Mouse (Mus musculus): ENCODE data around the gene Tomt. TPM values are rescaled to one million over a fixed set of nuclear protein-coding genes. Genes with fewer than 3 reads are reported as not detected.

The Tomt gene
- polyA plus RNA-seq (2014; fragmentation: Illumina TruSeq; extraction: RNeasy Lipid Tissue Mini Kit (QIAGEN cat#74804); ENCODE audit: low read depth, low replicate concordance) = not detected

DNA sequence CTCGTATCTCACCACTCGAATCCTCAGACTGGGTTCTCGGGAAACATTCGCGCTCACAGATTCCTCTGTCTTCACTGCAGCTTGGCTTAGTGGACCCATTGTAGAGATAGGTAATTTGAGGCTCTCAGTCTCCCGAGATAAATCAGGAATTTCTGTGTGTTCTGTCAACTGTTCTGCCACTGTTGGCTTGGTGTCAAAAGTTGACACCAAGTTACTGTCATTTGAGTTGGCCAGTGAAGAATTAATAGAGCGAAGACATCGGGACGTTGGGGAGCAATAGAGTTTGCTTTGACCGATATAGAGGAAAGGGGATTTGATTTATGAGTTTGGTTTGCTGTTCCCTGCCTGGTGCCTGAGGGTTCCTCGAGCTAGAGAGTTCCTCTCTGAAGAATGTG is at the start of gene Tomt:
Gene Tomt, minus strand, starts transcription at position 73 of the 395 bp plus-strand sequence.

DNA sequence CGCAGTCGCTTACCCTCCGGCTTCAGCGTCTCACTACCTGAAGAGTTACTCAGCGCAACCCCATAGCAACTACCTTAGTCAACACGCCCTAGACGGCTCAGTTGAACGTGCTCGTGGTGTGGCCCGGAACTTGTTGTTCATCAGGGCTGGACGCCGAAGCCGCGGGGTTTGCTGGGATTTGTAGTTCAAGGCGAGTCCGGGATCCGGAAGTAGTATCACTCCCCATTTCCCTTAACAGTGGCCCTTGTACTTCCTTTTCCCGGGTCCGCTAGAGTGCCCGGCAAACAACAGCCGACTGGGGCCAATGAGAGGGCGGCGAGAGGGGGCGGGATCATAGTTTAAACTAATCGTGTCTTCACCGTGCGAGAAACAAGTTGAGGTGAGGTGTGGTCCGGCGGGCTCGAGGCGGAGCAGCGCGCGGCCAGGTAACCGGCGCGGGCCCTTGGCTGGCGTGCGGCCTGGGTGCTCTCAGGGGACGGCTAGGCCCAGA is 27.6 kb upstream of the Tomt start, which contains the start of the genes Lrrc51 and Numa1:
Gene Lrrc51, minus strand, starts transcription at position 145 of the 490 bp plus-strand sequence.
Gene Numa1, plus strand, starts transcription at position 361 of the 490 bp plus-strand sequence.

DNA sequence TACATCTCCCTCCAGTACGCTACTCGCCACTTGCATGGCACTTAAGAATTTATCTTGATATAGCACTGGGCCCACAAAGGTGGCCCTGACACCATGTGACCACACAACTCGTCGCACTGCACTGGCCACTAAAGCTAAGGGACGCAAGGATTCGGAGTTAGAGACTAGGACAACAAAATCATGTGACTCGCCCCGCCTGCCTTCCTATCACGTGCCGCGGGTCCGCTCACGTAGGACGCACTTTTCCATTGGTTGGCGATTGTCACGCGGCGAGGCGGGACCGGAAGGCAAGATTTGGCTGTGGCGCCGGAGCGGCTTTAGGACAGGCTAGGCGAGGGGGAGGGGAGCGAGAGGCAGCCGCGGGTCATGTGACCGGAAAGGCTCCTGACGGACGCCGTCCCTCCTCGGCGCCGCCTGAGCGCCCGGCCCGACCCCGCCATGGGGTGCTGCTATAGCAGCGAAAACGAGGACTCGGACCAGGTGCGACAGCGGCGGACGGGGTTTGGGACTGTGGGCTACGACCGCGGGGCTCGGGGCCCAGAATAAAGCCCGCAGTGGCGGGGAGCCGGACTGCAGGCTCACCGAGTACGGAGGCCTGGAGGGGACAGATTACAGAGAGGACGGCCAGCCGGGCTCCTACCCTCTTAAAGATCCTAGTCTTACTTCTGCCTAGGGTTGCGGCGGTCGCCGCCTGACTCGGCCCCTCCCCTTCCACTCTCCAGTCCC is 435 bp downstream of the Tomt start, which contains the start of gene Lamtor1:
Gene Lamtor1, plus strand, starts transcription at position 344 of the 726 bp plus-strand sequence.

DNA sequence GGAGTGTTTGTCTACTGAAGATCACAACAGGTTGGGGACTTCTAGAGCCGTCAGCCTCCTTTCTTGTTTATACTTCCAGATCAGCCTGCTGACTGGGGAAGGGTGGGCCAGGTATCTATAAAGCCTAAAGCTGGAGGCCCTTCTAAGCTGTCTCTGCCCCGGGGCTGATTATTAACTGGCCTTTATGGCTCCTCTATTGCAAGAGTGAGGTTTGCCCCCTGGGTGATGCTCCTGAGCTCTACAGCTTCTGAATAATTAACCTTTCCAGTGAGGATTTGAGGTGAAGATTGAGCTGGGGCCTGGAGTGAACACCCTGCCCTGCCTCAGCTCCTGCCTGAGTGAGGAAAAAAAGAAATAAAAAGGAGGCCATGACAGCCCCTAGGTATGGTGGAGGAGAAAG is 35.5 kb downstream of the Tomt start, which contains the start of gene Folr1:
Gene Folr1, minus strand, starts transcription at position 160 of the 400 bp plus-strand sequence.

DNA sequence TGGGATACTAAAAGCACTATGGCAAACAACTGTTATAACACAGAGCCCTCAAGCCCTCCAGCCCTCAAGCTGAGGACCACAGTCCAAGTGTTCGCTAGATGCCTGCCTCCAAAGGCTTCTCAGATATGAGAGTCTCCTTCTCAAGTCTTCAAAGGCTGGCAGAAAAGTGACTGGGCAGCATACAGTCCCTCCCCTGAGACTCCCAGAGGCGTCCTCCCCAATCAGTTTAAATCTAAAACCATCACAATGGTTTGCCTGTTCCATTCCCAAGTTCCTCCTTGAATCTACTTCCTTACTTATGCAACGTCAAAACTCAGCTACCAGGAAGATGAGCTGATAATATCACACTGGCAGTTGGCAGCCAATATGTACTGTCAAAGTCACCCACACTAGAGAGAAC is 42.7 kb downstream of the Tomt start, which contains the start of gene Anapc15:
Gene Anapc15, plus strand, starts transcription at position 301 of the 400 bp plus-strand sequence.

DNA sequence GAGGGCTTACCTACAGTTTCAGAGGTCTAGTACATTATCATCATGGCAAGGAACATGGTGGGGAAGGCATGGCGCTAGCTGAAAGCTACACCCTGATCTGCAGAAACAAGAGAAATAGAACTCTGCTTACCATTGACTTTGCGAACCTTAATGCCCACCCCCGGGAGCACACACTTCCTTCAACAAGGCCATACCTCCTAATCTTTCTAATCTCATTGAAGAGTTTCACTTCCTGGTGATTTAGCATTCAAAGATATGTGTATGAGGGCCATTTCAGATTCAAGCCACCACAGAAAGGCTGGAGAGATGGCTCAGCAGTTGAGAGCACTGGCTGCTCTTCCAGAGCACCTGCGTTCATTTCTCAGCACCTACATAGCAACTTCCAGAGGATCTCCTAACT is 49.1 kb downstream of the Tomt start, which contains the start of gene Folr2:
Gene Folr2, minus strand, starts transcription at position 101 of the 400 bp plus-strand sequence.

Other genes with a start within 250 kb of the Tomt start
- 9.3 TPM for gene Clpb, start 242.7 kb downstream of the Tomt start, polyA plus RNA-seq (2014; fragmentation: Illumina TruSeq; extraction: RNeasy Lipid Tissue Mini Kit (QIAGEN cat#74804); ENCODE audit: low read depth, low replicate concordance)
- not detected for gene Phox2a, start 88.0 kb downstream of the Tomt start, polyA plus RNA-seq (2014; fragmentation: Illumina TruSeq; extraction: RNeasy Lipid Tissue Mini Kit (QIAGEN cat#74804); ENCODE audit: low read depth, low replicate concordance)
- gene Inppl1, start 68.1 kb downstream of the Tomt start, polyA plus RNA-seq (2014; fragmentation: Illumina TruSeq; extraction: RNeasy Lipid Tissue Mini Kit (QIAGEN cat#74804); ENCODE audit: low read depth, low replicate concordance) = 25.5 TPM
- not detected for gene Folr2, start 49.2 kb downstream of the Tomt start, polyA plus RNA-seq (2014; fragmentation: Illumina TruSeq; extraction: RNeasy Lipid Tissue Mini Kit (QIAGEN cat#74804); ENCODE audit: low read depth, low replicate concordance)
- gene Anapc15, start 42.6 kb downstream of the Tomt start, polyA plus RNA-seq (2014; fragmentation: Illumina TruSeq; extraction: RNeasy Lipid Tissue Mini Kit (QIAGEN cat#74804); ENCODE audit: low read depth, low replicate concordance) = 16.7 TPM
- 65.8 TPM for gene Folr1, start 35.6 kb downstream of the Tomt start, polyA plus RNA-seq (2014; fragmentation: Illumina TruSeq; extraction: RNeasy Lipid Tissue Mini Kit (QIAGEN cat#74804); ENCODE audit: low read depth, low replicate concordance)
- gene Lamtor1, start 455 bp downstream of the Tomt start, polyA plus RNA-seq (2014; fragmentation: Illumina TruSeq; extraction: RNeasy Lipid Tissue Mini Kit (QIAGEN cat#74804); ENCODE audit: low read depth, low replicate concordance) = 9.7 TPM
- 4.3 TPM for gene Lrrc51, start 27.5 kb upstream of the Tomt start, polyA plus RNA-seq (2014; fragmentation: Illumina TruSeq; extraction: RNeasy Lipid Tissue Mini Kit (QIAGEN cat#74804); ENCODE audit: low read depth, low replicate concordance)
- gene Numa1, start 27.8 kb upstream of the Tomt start, polyA plus RNA-seq (2014; fragmentation: Illumina TruSeq; extraction: RNeasy Lipid Tissue Mini Kit (QIAGEN cat#74804); ENCODE audit: low read depth, low replicate concordance) = 58.5 TPM
- 9.1 TPM for gene Il18bp, start 112.3 kb upstream of the Tomt start, polyA plus RNA-seq (2014; fragmentation: Illumina TruSeq; extraction: RNeasy Lipid Tissue Mini Kit (QIAGEN cat#74804); ENCODE audit: low read depth, low replicate concordance)
- gene Rnf121, start 159.1 kb upstream of the Tomt start, polyA plus RNA-seq (2014; fragmentation: Illumina TruSeq; extraction: RNeasy Lipid Tissue Mini Kit (QIAGEN cat#74804); ENCODE audit: low read depth, low replicate concordance) = 16.5 TPM
- gene Xndc1, start 159.2 kb upstream of the Tomt start, polyA plus RNA-seq (2014; fragmentation: Illumina TruSeq; extraction: RNeasy Lipid Tissue Mini Kit (QIAGEN cat#74804); ENCODE audit: low read depth, low replicate concordance) = 9.9 TPM
- gene Xntrpc, start 159.4 kb upstream of the Tomt start, polyA plus RNA-seq (2014; fragmentation: Illumina TruSeq; extraction: RNeasy Lipid Tissue Mini Kit (QIAGEN cat#74804); ENCODE audit: low read depth, low replicate concordance) = not detected
- gene Trpc2, start 176.8 kb upstream of the Tomt start, polyA plus RNA-seq (2014; fragmentation: Illumina TruSeq; extraction: RNeasy Lipid Tissue Mini Kit (QIAGEN cat#74804); ENCODE audit: low read depth, low replicate concordance) = not detected
- gene Art1, start 195.4 kb upstream of the Tomt start, polyA plus RNA-seq (2014; fragmentation: Illumina TruSeq; extraction: RNeasy Lipid Tissue Mini Kit (QIAGEN cat#74804); ENCODE audit: low read depth, low replicate concordance) = not detected
- not detected for gene Art5, start 203.1 kb upstream of the Tomt start, polyA plus RNA-seq (2014; fragmentation: Illumina TruSeq; extraction: RNeasy Lipid Tissue Mini Kit (QIAGEN cat#74804); ENCODE audit: low read depth, low replicate concordance)
- gene Chrna10, start 210.5 kb upstream of the Tomt start, polyA plus RNA-seq (2014; fragmentation: Illumina TruSeq; extraction: RNeasy Lipid Tissue Mini Kit (QIAGEN cat#74804); ENCODE audit: low read depth, low replicate concordance) = not detected

Data from kidney, adult 10 weeks (tissue).